Mouse (Mus musculus): ENCODE data around the gene Prr5l. TPM values are rescaled to one million over a fixed set of nuclear protein-coding genes. Genes with fewer than 3 reads are reported as not detected.

Gene Prr5l
- polyA plus RNA-seq, 3 experiments from 2014 or later = 1.0 to 2.4 (median 2.4) TPM

- no peak for ATAC-seq
Measured at GRCm38 (mm10) chr2:101881471-101882162, 1.2 kb downstream of the Prr5l start.

- peak; percentile 83 for ATAC-seq
Measured at GRCm38 (mm10) chr2:101871179-101871578, 11.6 kb downstream of the Prr5l start.

- ATAC-seq = no peak
Measured at GRCm38 (mm10) chr2:101868683-101869082, 14.1 kb downstream of the Prr5l start.

- no peak for ATAC-seq
Measured at GRCm38 (mm10) chr2:101862219-101863123, 20.4 kb downstream of the Prr5l start.

GRCm38 (mm10) chr2:101860920-101861485 lies 21.8 kb downstream of the Prr5l start:
- ATAC-seq = no peak

- no peak for ATAC-seq
Measured at GRCm38 (mm10) chr2:101856174-101856573, 26.7 kb downstream of the Prr5l start.

- ATAC-seq = no peak
Measured at GRCm38 (mm10) chr2:101854792-101855191, 28.0 kb downstream of the Prr5l start.

- ATAC-seq = no peak
Measured at GRCm38 (mm10) chr2:101842756-101843155, 40.1 kb downstream of the Prr5l start.

GRCm38 (mm10) chr2:101834816-101835523 lies 47.9 kb downstream of the Prr5l start:
- ATAC-seq = no peak

- ATAC-seq = no peak
Measured at GRCm38 (mm10) chr2:101832361-101832760, 50.5 kb downstream of the Prr5l start.

- no peak for ATAC-seq
Measured at GRCm38 (mm10) chr2:101831851-101832250, 51.0 kb downstream of the Prr5l start.

- no peak for ATAC-seq
Measured at GRCm38 (mm10) chr2:101830186-101830915, 52.5 kb downstream of the Prr5l start.

GRCm38 (mm10) chr2:101829013-101829412 lies 53.8 kb downstream of the Prr5l start:
- no peak for ATAC-seq

GRCm38 (mm10) chr2:101828057-101828643 lies 54.7 kb downstream of the Prr5l start:
- peak; percentile 34 for ATAC-seq

GRCm38 (mm10) chr2:101827626-101828025 lies 55.2 kb downstream of the Prr5l start:
- ATAC-seq = no peak

- no peak for ATAC-seq
Measured at GRCm38 (mm10) chr2:101826950-101827600, 55.8 kb downstream of the Prr5l start.

GRCm38 (mm10) chr2:101826186-101826707 lies 56.6 kb downstream of the Prr5l start:
- no peak for ATAC-seq

GRCm38 (mm10) chr2:101825226-101826120 lies 57.4 kb downstream of the Prr5l start:
- ATAC-seq = no peak

GRCm38 (mm10) chr2:101823821-101824220 lies 59.0 kb downstream of the Prr5l start:
- ATAC-seq = no peak

GRCm38 (mm10) chr2:101822785-101823184 lies 60.0 kb downstream of the Prr5l start:
- peak; percentile 61 for ATAC-seq

Measured in inflammation-experienced regulatory T-cells, adult 6 months (primary cell).